Mouse (Mus musculus) bone marrow macrophage, adult 2 months (primary cell): ENCODE measurements around the gene Vgll4. TPM values are rescaled to one million over a fixed set of nuclear protein-coding genes. Genes with fewer than 3 reads are reported as not detected.

Experiments used
- H3K27ac ChIP-seq: 2 replicates; pipeline ENCODE4 v1.5.1; 2012; ENCODE audit warnings: low read depth, low read length; ENCODE audit not compliant: insufficient read depth
- H3K4me1 ChIP-seq: 2 replicates; pipeline ENCODE4 v1.6.1; 2012; ENCODE audit warnings: low read length; ENCODE audit not compliant: control insufficient read depth, insufficient read depth
- H3K4me3 ChIP-seq: 2 replicates; pipeline ENCODE4 v1.5.1; 2012; ENCODE audit warnings: mild to moderate bottlenecking, low read length, moderate library complexity; ENCODE audit not compliant: insufficient read depth
- CTCF ChIP-seq: IDR thresholded peaks from 2 replicates; pipeline ENCODE4 v1.5.1; 2012; ENCODE audit warnings: low read depth, mild to moderate bottlenecking, low read length, moderate library complexity
- POLR2A ChIP-seq: IDR thresholded peaks from 2 replicates; pipeline ENCODE4 v1.6.1; 2012; ENCODE audit warnings: mild to moderate bottlenecking, low read depth, low read length, borderline replicate concordance
- polyA plus RNA-seq: library from polyadenylated mRNA; stranded (reverse); fragments of >200 nt; gene quantifications from 2 replicates; pipeline ENCODE4 v1.2.4, GENCODE M21; 2012; ENCODE audit not compliant: missing spikeins, insufficient read depth, insufficient read length

Vgll4 gene
- polyA plus RNA-seq, 1 experiment: 39.5 TPM

- Histone ChIP-seq H3K4me3 (no peak overlapping the region), H3K4me1 (peaks cover 4% of the 10 kb centered on the region; the same call in 1 of the 2 replicates), H3K27ac (no peak overlapping the region)
- TF ChIP-seq POLR2A (no peak), CTCF (no peak)
Measured at GRCm38 (mm10) chr6:114856501-114856900, 113.3 kb downstream of the Vgll4 start.

GRCm38 (mm10) chr6:114855644-114856043 is 114.2 kb downstream of the Vgll4 start:
- TF ChIP-seq POLR2A (no peak), CTCF (no peak)
- Histone ChIP-seq H3K4me3 (no peak overlapping the region), H3K27ac (no peak overlapping the region), H3K4me1 (peaks cover 4% of the 10 kb centered on the region; the same call in 1 of the 2 replicates)

- Histone ChIP-seq H3K4me3 (no peak overlapping the region), H3K27ac (no peak overlapping the region), H3K4me1 (peaks cover 4% of the 10 kb centered on the region; the same call in 1 of the 2 replicates)
- TF ChIP-seq POLR2A (no peak), CTCF (no peak)
Measured at GRCm38 (mm10) chr6:114854368-114854767, 115.4 kb downstream of the Vgll4 start.

GRCm38 (mm10) chr6:114852739-114853138 is 117.1 kb downstream of the Vgll4 start:
- H3K4me3 ChIP-seq: no peak overlapping the region
- no peak overlapping the region for H3K27ac ChIP-seq
- H3K4me1 ChIP-seq: peaks cover 9% of the 10 kb centered on the region
- TF ChIP-seq CTCF (no peak), POLR2A (no peak)

GRCm38 (mm10) chr6:114851688-114852087 is 118.1 kb downstream of the Vgll4 start:
- H3K4me3 ChIP-seq: no peak overlapping the region
- TF ChIP-seq POLR2A (no peak), CTCF (no peak)
- H3K27ac ChIP-seq: no peak overlapping the region
- H3K4me1 ChIP-seq: peaks cover 9% of the 10 kb centered on the region

GRCm38 (mm10) chr6:114849787-114850186 is 120.0 kb downstream of the Vgll4 start:
- Histone ChIP-seq H3K4me3 (no peak overlapping the region), H3K4me1 (peaks cover 9% of the 10 kb centered on the region)

GRCm38 (mm10) chr6:114848761-114849160 is 121.0 kb downstream of the Vgll4 start:
- H3K4me3 ChIP-seq: no peak overlapping the region
- H3K4me1 ChIP-seq: peaks cover 5% of the 10 kb centered on the region
- TF ChIP-seq CTCF (no peak), POLR2A (no peak)
- no peak overlapping the region for H3K27ac ChIP-seq

More at GRCm38 (mm10) chr6:114849787-114850186, 120.0 kb downstream of the Vgll4 start:
- TF ChIP-seq CTCF (no peak), POLR2A (no peak)
- H3K27ac ChIP-seq: no peak overlapping the region

- no peak overlapping the region for H3K4me3 ChIP-seq
- H3K4me1 ChIP-seq: peaks cover 5% of the 10 kb centered on the region
- no peak overlapping the region for H3K27ac ChIP-seq
- TF ChIP-seq POLR2A: no peak
- TF ChIP-seq CTCF: no peak
Measured at GRCm38 (mm10) chr6:114847582-114848174, 122.1 kb downstream of the Vgll4 start.

GRCm38 (mm10) chr6:114846153-114846772 is 123.5 kb downstream of the Vgll4 start:
- Histone ChIP-seq H3K27ac (no peak overlapping the region), H3K4me1 (peaks cover 13% of the 10 kb centered on the region), H3K4me3 (no peak overlapping the region)
- no peak for TF ChIP-seq POLR2A
- TF ChIP-seq CTCF: no peak

GRCm38 (mm10) chr6:114842863-114843262 is 126.9 kb downstream of the Vgll4 start:
- peaks cover 23% of the 10 kb centered on the region for H3K4me1 ChIP-seq
- TF ChIP-seq CTCF (no peak), POLR2A (no peak)
- H3K4me3 ChIP-seq: no peak overlapping the region
- H3K27ac ChIP-seq: no peak overlapping the region
